In genomic region chr10:20485816-20486215, GRCm38 (mm10) we compare ENCODE assay signal across 29 mouse cellular contexts.
DNase-seq lines count a peak whose midpoint lies in the region; ATAC-seq and TF ChIP-seq lines count a peak whose summit lies in the region.
"Had no signal": no experiment of that assay in that cellular context is flagged by ENCODE, and none has a peak within 500 bp of the region (broad histone marks: within the 10 kb centered on the region; RNA-seq: fewer than 3 reads in every experiment).

No protein-coding gene starts in this region.

- H3K4me3 ChIP-seq in heart, embryonic 12.5 days: no peak overlapping the region
- H3K4me3 ChIP-seq in heart, postnatal 0 days (ENCODE audit: low read depth, low read length): no peak overlapping the region
- no peak overlapping the region for H3K4me3 ChIP-seq in lung, postnatal 0 days (ENCODE audit: low read depth, low read length)
- H3K4me3 ChIP-seq: embryonic facial prominence, embryonic 13.5 days; forebrain, embryonic 10.5 days; forebrain, embryonic 15.5 days; hindbrain, embryonic 15.5 days; layer of hippocampus, adult 2 months; left cerebral cortex, adult 2 months; limb, embryonic 12.5 days; megakaryocyte, embryonic 14.5 days had no signal

- WGBS in heart, embryonic 12.5 days: 74% methylated on average over 3 of the region's 3 CpGs
- 77% methylated on average over 3 of the region's 3 CpGs for WGBS in heart, postnatal 0 days
- 64% methylated on average over 3 of the region's 3 CpGs for WGBS in lung, postnatal 0 days

- H3K4me1 ChIP-seq in heart, embryonic 12.5 days (replicated peaks): peaks cover 55% of the 10 kb centered on the region
- H3K4me1 ChIP-seq in heart, postnatal 0 days (ENCODE audit: control insufficient read depth, insufficient read depth): peaks cover 37% of the 10 kb centered on the region
- 0 out of 2 replicates have a peak, but pooled peaks cover 12% of the 10 kb centered on the region for H3K4me1 ChIP-seq in lung, postnatal 0 days (ENCODE audit: insufficient read depth, low read depth, low read length)
- H3K4me1 ChIP-seq: forebrain, embryonic 15.5 days; hindbrain, embryonic 15.5 days; limb, embryonic 12.5 days had no signal

- ATAC-seq in heart, embryonic 12.5 days (ENCODE audit: insufficient number of reproducible peaks, low FRiP score): no peak
- no peak for ATAC-seq in heart, postnatal 0 days (ENCODE audit: insufficient read depth, low read depth)
- no peak for ATAC-seq in lung, postnatal 0 days
- ATAC-seq: CD4-positive, CD25-positive, alpha-beta regulatory T cell, adult 4 months; forebrain, embryonic 15.5 days; inflammation-experienced regulatory T-cells, adult 6 months; liver, postnatal 0 days had no signal

- peak overlapping the region; percentile 78 for H3K27ac ChIP-seq in heart, embryonic 12.5 days (ENCODE audit: poor library complexity, severe bottlenecking)
- peak overlapping the region; percentile 88 for H3K27ac ChIP-seq in heart, postnatal 0 days (ENCODE audit: low read depth)
- H3K27ac ChIP-seq in lung, postnatal 0 days (ENCODE audit: low read length): 0 out of 2 replicates have a peak overlapping the region, but pooled peaks have one; percentile 47
- H3K27ac ChIP-seq: embryonic facial prominence, embryonic 13.5 days; forebrain, embryonic 10.5 days; forebrain, embryonic 15.5 days; hindbrain, embryonic 15.5 days; left cerebral cortex, adult 2 months; limb, embryonic 12.5 days had no signal

- H3K9me3 ChIP-seq in heart, embryonic 12.5 days (replicated peaks): no peaks in the 10 kb centered on the region
- no peaks in the 10 kb centered on the region for H3K9me3 ChIP-seq in heart, postnatal 0 days (replicated peaks; ENCODE audit: control insufficient read depth, low read length)
- H3K9me3 ChIP-seq in lung, postnatal 0 days (ENCODE audit: low read length): no peaks in the 10 kb centered on the region
- H3K9me3 ChIP-seq: embryonic facial prominence, embryonic 13.5 days; forebrain, embryonic 10.5 days; forebrain, embryonic 15.5 days; hindbrain, embryonic 15.5 days; limb, embryonic 12.5 days; megakaryocyte, embryonic 14.5 days had no signal

- intact Hi-C loops in heart, postnatal 25 days (cut with DNase I): loop anchor here (5.0 kb wide), 1 partner anchor 79 kb away; no protein-coding TSS in a partner anchor
- intact Hi-C loops in heart, postnatal 10 days (cut with DNase I): loop anchor here (2.0 to 5.0 kb wide), 3 partner anchors 77 to 441 kb away; no protein-coding TSS in a partner anchor

- DNase-seq in heart, postnatal 25 days (ENCODE audit: low spot score): no peak
- DNase-seq in heart, postnatal 0 days (ENCODE audit: low spot score): no peak
- DNase-seq in heart, postnatal 10 days: no peak
- no peak for DNase-seq in lung, postnatal 0 days (ENCODE audit: low spot score)
- no peak for DNase-seq in lung, postnatal 36 days
- no peak for DNase-seq in right cerebral cortex, adult 2 months (ENCODE audit: low spot score in 2 of 2)
- DNase-seq: adrenal gland, postnatal 14 days; cerebellum, adult 11-12 months; cerebellum, adult 9-11 months; kidney, adult 11 months; kidney, postnatal 36 days; liver, postnatal 0 days; midbrain, embryonic 14.5 days; retina, postnatal 1 day; right cerebral cortex, postnatal 25 days; spleen, adult 18-20 months; thymus, postnatal 14 days had no signal

- no peaks in the 10 kb centered on the region for H3K36me3 ChIP-seq in heart, embryonic 12.5 days
- H3K36me3 ChIP-seq in heart, postnatal 0 days (replicated peaks; ENCODE audit: control insufficient read depth, insufficient read depth, low read length): no peaks in the 10 kb centered on the region
- H3K36me3 ChIP-seq in lung, postnatal 0 days (ENCODE audit: insufficient read depth, low read length): no peaks in the 10 kb centered on the region
- H3K36me3 ChIP-seq: embryonic facial prominence, embryonic 13.5 days; forebrain, embryonic 10.5 days; forebrain, embryonic 15.5 days; hindbrain, embryonic 15.5 days; limb, embryonic 12.5 days had no signal

- no peak for TF ChIP-seq CTCF in heart, postnatal 0 days (IDR thresholded peaks at IDR 0.05; ENCODE audit: low read depth)
- no peak for TF ChIP-seq CTCF in lung, postnatal 0 days (IDR thresholded peaks at IDR 0.05)

- no peak for TF ChIP-seq EP300 in heart, postnatal 0 days (IDR thresholded peaks at IDR 0.05; ENCODE audit: low read depth)
- TF ChIP-seq EP300 in lung, postnatal 0 days (IDR thresholded peaks at IDR 0.05): no peak

- no peak overlapping the region; the same call in 1 of the 2 replicates for H3K4me2 ChIP-seq in heart, embryonic 12.5 days
- H3K4me2 ChIP-seq in heart, postnatal 0 days (ENCODE audit: low read depth, low read length): no peak overlapping the region
- no peak overlapping the region for H3K4me2 ChIP-seq in lung, postnatal 0 days (replicated peaks; ENCODE audit: low read depth, low read length)
- H3K4me2 ChIP-seq: embryonic facial prominence, embryonic 13.5 days; forebrain, embryonic 15.5 days; hindbrain, embryonic 15.5 days; limb, embryonic 12.5 days; liver, embryonic 11.5 days had no signal

- no peaks in the 10 kb centered on the region for H3K27me3 ChIP-seq in heart, embryonic 12.5 days (replicated peaks)
- no peaks in the 10 kb centered on the region for H3K27me3 ChIP-seq in heart, postnatal 0 days (ENCODE audit: control insufficient read depth, insufficient read depth, low read length)
- H3K27me3 ChIP-seq in lung, postnatal 0 days (replicated peaks; ENCODE audit: insufficient read depth, low read length): no peaks in the 10 kb centered on the region
- H3K27me3 ChIP-seq: embryonic facial prominence, embryonic 13.5 days; forebrain, embryonic 15.5 days; hindbrain, embryonic 15.5 days; limb, embryonic 12.5 days; megakaryocyte, embryonic 14.5 days had no signal

- H3K9ac ChIP-seq in heart, embryonic 12.5 days: no peak overlapping the region
- no peak overlapping the region for H3K9ac ChIP-seq in heart, postnatal 0 days (replicated peaks; ENCODE audit: low read depth, low read length)
- H3K9ac ChIP-seq in lung, postnatal 0 days (replicated peaks; ENCODE audit: low read depth): no peak overlapping the region
- H3K9ac ChIP-seq: embryonic facial prominence, embryonic 13.5 days; forebrain, embryonic 15.5 days; hindbrain, embryonic 15.5 days; limb, embryonic 12.5 days; liver, postnatal 0 days had no signal
